Mouse (Mus musculus) cerebellum, adult (tissue): ENCODE measurements around the gene Gm11273.

Experiments
- ATAC-seq: cut with Nextera tagmentation; 2 replicates; pipeline ENCODE4 v1.9.2; 2017; ENCODE audit warnings: mild to moderate bottlenecking, moderate library complexity, mixed read lengths; ENCODE audit not compliant: insufficient number of reproducible peaks, low FRiP score, low TSS enrichment

Gm11273 gene

DNA sequence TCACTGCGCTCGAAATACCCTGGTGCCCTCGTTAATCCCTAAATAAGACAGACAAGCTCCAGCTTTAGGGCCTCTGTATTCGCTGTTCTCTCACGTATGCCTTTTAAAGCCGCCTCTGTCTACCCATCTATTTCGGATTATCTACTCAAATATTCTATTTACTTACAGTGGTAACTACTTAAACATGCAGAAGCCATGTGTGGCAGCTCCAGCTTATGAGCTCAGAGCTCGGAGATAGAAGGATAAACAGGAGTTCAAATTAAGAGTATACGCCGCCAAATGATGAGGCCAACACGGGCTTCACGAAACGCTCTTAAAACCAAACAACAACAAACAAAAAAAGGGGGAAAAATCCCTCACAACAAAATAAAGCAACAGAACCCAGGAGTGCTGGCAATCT, 48.2 kb downstream of the Gm11273 start:
- no peak for ATAC-seq
